Mouse (Mus musculus) cerebellum, adult 2 months (tissue): Measurements from ENCODE around the gene Aacs. TPM values are rescaled to one million over a fixed set of nuclear protein-coding genes. Genes with fewer than 3 reads are reported as not detected.

Experiments used
- DNase-seq, 2 experiments: peaks; one replicate each; pipeline ENCODE4 v3.0.0; 2021
- H3K27ac ChIP-seq: fragments of 200-500 bp; 2 replicates; pipeline ENCODE4 v1.5.1; 2012; ENCODE audit warnings: low read length, control low read depth, inconsistent platforms; ENCODE audit not compliant: insufficient read depth
- H3K27me3 ChIP-seq: fragments of 200-500 bp; 2 replicates; pipeline ENCODE4 v1.6.1; 2012; ENCODE audit warnings: inconsistent platforms, mild to moderate bottlenecking, low read length, moderate library complexity; ENCODE audit not compliant: control insufficient read depth, insufficient read depth
- H3K4me1 ChIP-seq: fragments of 200-500 bp; 2 replicates; pipeline ENCODE4 v1.6.1; 2011; ENCODE audit warnings: low read length; ENCODE audit not compliant: control insufficient read depth, insufficient read depth
- H3K4me3 ChIP-seq: fragments of 200-500 bp; replicated peaks from 2 replicates; pipeline ENCODE3; 2011; ENCODE audit warnings: mild to moderate bottlenecking, low read depth, low read length, control low read depth; ENCODE audit not compliant: insufficient read depth
- CTCF ChIP-seq: fragments of 200-500 bp; IDR thresholded peaks from 2 replicates; pipeline ENCODE4 v1.5.1; 2011; ENCODE audit warnings: low read depth, mild to moderate bottlenecking, control low read depth, low read length, moderate library complexity, borderline replicate concordance; ENCODE audit not compliant: insufficient read depth
- POLR2A ChIP-seq: fragments of 200-500 bp; IDR thresholded peaks from 2 replicates; pipeline ENCODE4 v1.6.1; 2011; ENCODE audit warnings: low read length, control low read depth, borderline replicate concordance; ENCODE audit not compliant: insufficient read depth
- WGBS: fragments of 180-500 bp; shearing (Covaris S2); methylation state at CpG from one replicate; pipeline ENCODE4 v1.1.7; 2018; 5-methylcytosine and 5-hydroxymethylcytosine counted together
- polyA plus RNA-seq: library from polyadenylated mRNA; depleted of rRNA; stranded (reverse); fragments of >200 nt; gene quantifications from 2 replicates; pipeline ENCODE4 v1.2.3, GENCODE M21; 2012; rRNA removed

The Aacs gene
- polyA plus RNA-seq, 1 experiment, result 47.4 TPM

DNA sequence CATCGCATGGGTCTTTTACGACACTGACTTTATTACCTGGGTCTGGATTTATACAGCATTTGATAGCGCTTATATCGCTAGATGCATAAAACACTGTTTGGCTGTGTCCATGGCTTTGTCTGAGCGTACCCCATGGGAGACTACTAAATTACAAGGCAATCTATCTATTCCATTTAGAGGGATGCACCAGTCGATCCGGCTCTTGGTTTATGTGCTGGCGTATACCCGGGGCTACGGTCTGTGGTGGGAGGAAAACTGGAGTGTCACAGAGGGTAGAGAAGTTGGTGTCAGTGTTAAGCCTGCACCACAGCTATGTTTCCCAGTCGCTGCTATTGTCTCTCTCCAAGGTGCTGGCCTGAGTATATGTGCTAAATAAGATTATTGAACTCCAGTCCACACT lies 90.1 kb downstream of the Aacs start:
- TF ChIP-seq CTCF, result no peak
- TF ChIP-seq POLR2A, result no peak
- no peak for DNase-seq
- no peak overlapping the region for H3K27ac ChIP-seq
- H3K4me1 ChIP-seq, result no peaks in the 10 kb centered on the region
- H3K27me3 ChIP-seq, result no peaks in the 10 kb centered on the region; the same call in 1 of the 2 replicates
- WGBS, result 85% methylated on average over 11 of the region's 11 CpGs
- H3K4me3 ChIP-seq, result no peak overlapping the region

Other genes with a start within 250 kb of the Aacs start
- gene Scarb1, start 134.7 kb upstream of the Aacs start, polyA plus RNA-seq, result 16.8 and 19.9 TPM in 2 replicates
- 0.28 and 0.41 TPM in 2 replicates for gene Gm10382, start 86.5 kb upstream of the Aacs start, polyA plus RNA-seq
- gene Ubc, start 85.6 kb upstream of the Aacs start, polyA plus RNA-seq, result 1,009 and 1,093 TPM in 2 replicates
- gene Dhx37, start 41.7 kb upstream of the Aacs start, polyA plus RNA-seq, result 19.6 and 21.4 TPM in 2 replicates
- gene Bri3bp, start 34.2 kb upstream of the Aacs start, polyA plus RNA-seq, result 37.1 and 39.1 TPM in 2 replicates
- 4.7 and 5.9 TPM in 2 replicates for gene Tmem132b, start 56.0 kb downstream of the Aacs start, polyA plus RNA-seq